Mouse (Mus musculus) G1E (cell line): ENCODE data around the gene Tacc2.

ENCODE experiments used
- GATA1 ChIP-seq: IDR thresholded peaks from 2 replicates; pipeline ENCODE4 v1.6.1; 2012; ENCODE audit warnings: borderline replicate concordance, low read length, inconsistent platforms, mixed read lengths
- POLR2AphosphoS5 ChIP-seq: IDR thresholded peaks from 2 replicates; pipeline ENCODE4 v1.6.1; 2012; ENCODE audit warnings: low read depth, low read length, inconsistent platforms; ENCODE audit not compliant: insufficient replicate concordance

GRCm38 (mm10) chr7:130743239-130744025 is 166.2 kb downstream of the Tacc2 start:
- TF ChIP-seq GATA1 = no peak
- TF ChIP-seq POLR2AphosphoS5 = no peak
